Mouse (Mus musculus) bone marrow macrophage, adult 2 months (primary cell): ENCODE data around the gene Cfl1.

Experiments used
- CTCF ChIP-seq: IDR thresholded peaks from 2 replicates; pipeline ENCODE4 v1.5.1; 2012; ENCODE audit warnings: low read depth, mild to moderate bottlenecking, low read length, moderate library complexity
- POLR2A ChIP-seq: IDR thresholded peaks from 2 replicates; pipeline ENCODE4 v1.6.1; 2012; ENCODE audit warnings: mild to moderate bottlenecking, low read depth, low read length, borderline replicate concordance

DNA sequence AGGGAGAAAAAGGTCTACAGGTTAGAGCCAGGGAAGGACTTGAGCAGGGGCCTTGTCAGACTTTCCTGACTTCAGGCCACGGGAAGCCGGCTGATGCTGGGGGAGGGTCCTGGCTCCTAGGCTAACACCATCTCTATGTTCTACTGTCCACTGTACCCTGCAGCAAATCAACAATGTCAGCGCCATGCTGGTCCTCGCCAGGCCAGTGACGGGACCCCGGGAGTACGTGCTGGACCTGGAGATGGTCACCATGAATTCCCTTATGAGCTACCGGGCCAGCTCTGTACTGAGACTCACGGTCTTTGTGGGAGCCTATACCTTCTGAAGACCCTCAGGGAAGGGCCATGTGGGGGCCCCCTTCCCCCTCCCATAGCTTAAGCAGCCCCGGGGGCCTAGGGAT is 8.9 kb upstream of the Cfl1 start:
- no peak for TF ChIP-seq CTCF
- TF ChIP-seq POLR2A, result no peak
